12 mouse cellular contexts compared by ENCODE assay signal in genomic region chr2:146595673-146596072, GRCm38 (mm10).
"Had no signal": no experiment of that assay in that cellular context is flagged by ENCODE, and none has a peak within 500 bp of the region (broad histone marks: within the 10 kb centered on the region; RNA-seq: fewer than 3 reads in every experiment).

No protein-coding gene starts in this region.

- ATAC-seq: midbrain, embryonic 15.5 days had no signal

- DNase-seq: kidney, adult 11 months; kidney, postnatal 14 days; thymus, postnatal 4 days had no signal

- H3K36me3 ChIP-seq: limb, embryonic 10.5 days; lung, embryonic 15.5 days; midbrain, embryonic 15.5 days; neural tube, embryonic 12.5 days had no signal

- H3K4me2 ChIP-seq: lung, embryonic 15.5 days; midbrain, embryonic 11.5 days; midbrain, embryonic 15.5 days; neural tube, embryonic 12.5 days had no signal

- H3K9ac ChIP-seq: lung, embryonic 15.5 days; midbrain, embryonic 15.5 days; neural tube, embryonic 12.5 days had no signal

- H3K4me1 ChIP-seq: limb, embryonic 10.5 days; lung, embryonic 15.5 days; midbrain, embryonic 15.5 days; neural tube, embryonic 12.5 days had no signal

- H3K27me3 ChIP-seq: lung, embryonic 15.5 days; megakaryocyte, embryonic 14.5 days; midbrain, embryonic 15.5 days; neural tube, embryonic 12.5 days had no signal

- H3K27ac ChIP-seq: left cerebral cortex, adult 2 months; limb, embryonic 10.5 days; lung, embryonic 15.5 days; macrophage; midbrain, embryonic 15.5 days; neural tube, embryonic 12.5 days; stomach, postnatal 0 days had no signal

- H3K9me3 ChIP-seq: limb, embryonic 10.5 days; lung, embryonic 15.5 days; megakaryocyte, embryonic 14.5 days; midbrain, embryonic 15.5 days; neural tube, embryonic 12.5 days had no signal

- H3K4me3 ChIP-seq: left cerebral cortex, adult 2 months; limb, embryonic 10.5 days; lung, embryonic 15.5 days; megakaryocyte, embryonic 14.5 days; midbrain, embryonic 15.5 days; neural tube, embryonic 12.5 days had no signal
